Mouse (Mus musculus) bone marrow macrophage, adult 2 months (primary cell): ENCODE data around the gene Fam25c. TPM values are rescaled to one million over a fixed set of nuclear protein-coding genes. Genes with fewer than 3 reads are reported as not detected.
"Not testable (repeated sequence)": the region's sequence is repeated elsewhere in the genome, so short reads cannot be mapped to it uniquely, and the experiment has no call there.

ENCODE experiments used
- H3K27ac ChIP-seq: 2 replicates; pipeline ENCODE4 v1.5.1; 2012; ENCODE audit warnings: low read depth, low read length; ENCODE audit not compliant: insufficient read depth
- H3K4me1 ChIP-seq: 2 replicates; pipeline ENCODE4 v1.6.1; 2012; ENCODE audit warnings: low read length; ENCODE audit not compliant: control insufficient read depth, insufficient read depth
- H3K4me3 ChIP-seq: 2 replicates; pipeline ENCODE4 v1.5.1; 2012; ENCODE audit warnings: mild to moderate bottlenecking, low read length, moderate library complexity; ENCODE audit not compliant: insufficient read depth
- CTCF ChIP-seq: IDR thresholded peaks from 2 replicates; pipeline ENCODE4 v1.5.1; 2012; ENCODE audit warnings: low read depth, mild to moderate bottlenecking, low read length, moderate library complexity
- POLR2A ChIP-seq: IDR thresholded peaks from 2 replicates; pipeline ENCODE4 v1.6.1; 2012; ENCODE audit warnings: mild to moderate bottlenecking, low read depth, low read length, borderline replicate concordance
- polyA plus RNA-seq: library from polyadenylated mRNA; stranded (reverse); fragments of >200 nt; gene quantifications from 2 replicates; pipeline ENCODE4 v1.2.4, GENCODE M21; 2012; ENCODE audit not compliant: missing spikeins, insufficient read depth, insufficient read length

Fam25c gene
- polyA plus RNA-seq, 1 experiment: not detected

- Histone ChIP-seq H3K4me3 (no peak overlapping the region), H3K4me1 (peaks cover 12% of the 10 kb centered on the region), H3K27ac (no peak overlapping the region)
- TF ChIP-seq POLR2A (no peak), CTCF (no peak)
Measured at GRCm38 (mm10) chr14:34339446-34339845, 15.8 kb downstream of the Fam25c start.

GRCm38 (mm10) chr14:34332476-34332875 lies 22.8 kb downstream of the Fam25c start:
- Histone ChIP-seq H3K27ac (no peak overlapping the region), H3K4me3 (no peak overlapping the region), H3K4me1 (peaks cover 3% of the 10 kb centered on the region)
- TF ChIP-seq POLR2A: no peak
- no peak for TF ChIP-seq CTCF

GRCm38 (mm10) chr14:34331886-34332285 lies 23.3 kb downstream of the Fam25c start:
- Histone ChIP-seq H3K4me3 (no peak overlapping the region), H3K4me1 (peaks cover 3% of the 10 kb centered on the region), H3K27ac (no peak overlapping the region)
- no peak for TF ChIP-seq POLR2A
- TF ChIP-seq CTCF: no peak

- Histone ChIP-seq H3K4me3 (no peak overlapping the region), H3K4me1 (no peaks in the 10 kb centered on the region), H3K27ac (no peak overlapping the region)
- TF ChIP-seq CTCF (no peak), POLR2A (no peak)
Measured at GRCm38 (mm10) chr14:34330657-34331158, 24.5 kb downstream of the Fam25c start.

GRCm38 (mm10) chr14:34327618-34328017 lies 27.6 kb downstream of the Fam25c start:
- Histone ChIP-seq H3K4me1 (no peaks in the 10 kb centered on the region), H3K4me3 (no peak overlapping the region), H3K27ac (no peak overlapping the region)
- TF ChIP-seq POLR2A: no peak
- no peak for TF ChIP-seq CTCF

GRCm38 (mm10) chr14:34326606-34327005 lies 28.6 kb downstream of the Fam25c start:
- TF ChIP-seq POLR2A (no peak), CTCF (no peak)
- Histone ChIP-seq H3K27ac (no peak overlapping the region), H3K4me1 (no peaks in the 10 kb centered on the region), H3K4me3 (no peak overlapping the region)

GRCm38 (mm10) chr14:34323576-34324085 lies 31.6 kb downstream of the Fam25c start:
- Histone ChIP-seq H3K4me1 (no peaks in the 10 kb centered on the region), H3K27ac (no peak overlapping the region), H3K4me3 (no peak overlapping the region)
- TF ChIP-seq POLR2A (no peak), CTCF (no peak)

- Histone ChIP-seq H3K27ac (no peak overlapping the region), H3K4me3 (no peak overlapping the region), H3K4me1 (peaks cover 10% of the 10 kb centered on the region)
- no peak for TF ChIP-seq CTCF
Measured at GRCm38 (mm10) chr14:34318113-34318512, 37.1 kb downstream of the Fam25c start.

- TF ChIP-seq CTCF: no peak
- Histone ChIP-seq H3K4me3 (no peak overlapping the region), H3K27ac (no peak overlapping the region)
Measured at GRCm38 (mm10) chr14:34317431-34317830, 37.8 kb downstream of the Fam25c start.

GRCm38 (mm10) chr14:34316346-34316745 lies 38.9 kb downstream of the Fam25c start:
- H3K4me1 ChIP-seq: peaks cover 11% of the 10 kb centered on the region
- no peak overlapping the region for H3K27ac ChIP-seq
- H3K4me3 ChIP-seq: no peak overlapping the region
- TF ChIP-seq POLR2A: no peak
- no peak for TF ChIP-seq CTCF

More at GRCm38 (mm10) chr14:34317431-34317830, 37.8 kb downstream of the Fam25c start:
- peaks cover 11% of the 10 kb centered on the region for H3K4me1 ChIP-seq

- TF ChIP-seq POLR2A: no peak
- no peak for TF ChIP-seq CTCF
- Histone ChIP-seq H3K4me3 (no peak overlapping the region), H3K4me1 (peaks cover 11% of the 10 kb centered on the region), H3K27ac (no peak overlapping the region)
Measured at GRCm38 (mm10) chr14:34314796-34315195, 40.4 kb downstream of the Fam25c start.

GRCm38 (mm10) chr14:34314383-34314782 lies 40.9 kb downstream of the Fam25c start:
- Histone ChIP-seq H3K4me1 (peaks cover 12% of the 10 kb centered on the region), H3K4me3 (peak overlapping the region; percentile 10; the same call in 1 of the 2 replicates)
- H3K27ac ChIP-seq: not testable (repeated sequence)
